8 mouse cellular contexts compared by ENCODE assay signal in genomic region chr8:70510228-70510915, GRCm38 (mm10). TPM values are rescaled to one million over a fixed set of nuclear protein-coding genes. Genes with fewer than 3 reads are reported as not detected.
DNase-seq lines count a peak whose midpoint lies in the region; ATAC-seq and TF ChIP-seq lines count a peak whose summit lies in the region.

Gene Uba52 (minus strand): TSS chr8:70510801.

- no peaks in the 10 kb centered on the region for H3K27me3 ChIP-seq in E14TG2a.4 (ENCODE audit: insufficient read depth, low read length)
- no peaks in the 10 kb centered on the region for H3K27me3 ChIP-seq in forebrain, embryonic 13.5 days
- H3K27me3 ChIP-seq in neural tube, embryonic 15.5 days (replicated peaks) = no peaks in the 10 kb centered on the region

- intact Hi-C loops in heart, postnatal 10 days (cut with DNase I) = no loop called here

- H3K9me3 ChIP-seq in E14TG2a.4 (ENCODE audit: low read length) = no peaks in the 10 kb centered on the region
- H3K9me3 ChIP-seq in forebrain, embryonic 13.5 days (replicated peaks) = no peaks in the 10 kb centered on the region
- H3K9me3 ChIP-seq in neural tube, embryonic 15.5 days (replicated peaks) = no peaks in the 10 kb centered on the region

- ATAC-seq in forebrain, embryonic 13.5 days = peak; percentile 88
- ATAC-seq in neural tube, embryonic 15.5 days (ENCODE audit: low FRiP score) = peak; percentile 87

- peaks cover 71% of the 10 kb centered on the region for H3K4me1 ChIP-seq in E14TG2a.4 (replicated peaks; ENCODE audit: low read depth, low read length)
- peaks cover 34% of the 10 kb centered on the region for H3K4me1 ChIP-seq in forebrain, embryonic 13.5 days
- peaks cover 31% of the 10 kb centered on the region for H3K4me1 ChIP-seq in neural tube, embryonic 15.5 days

- peak; percentile 97 for DNase-seq in c-Kit-positive CD71-positive TER-119-positive erythroid progenitor cells, embryonic 14.5 days (ENCODE audit: low spot score)
- peak; percentile 98 for DNase-seq in heart, postnatal 10 days
- DNase-seq in layer of hippocampus, adult 11-12 months (ENCODE audit: low spot score) = peak; percentile 97
- peak; percentile 97 to 98 for DNase-seq in lung, adult 18-20 months
- peak; percentile 97 for DNase-seq in testis, postnatal 14 days (ENCODE audit: low spot score)

- peak within 1 kb of the TSS; percentile 98 for H3K9ac ChIP-seq in forebrain, embryonic 13.5 days
- peak within 1 kb of the TSS; percentile 95 for H3K9ac ChIP-seq in neural tube, embryonic 15.5 days (replicated peaks)

- peak within 1 kb of the TSS; percentile 92 for H3K27ac ChIP-seq in forebrain, embryonic 13.5 days
- H3K27ac ChIP-seq in neural tube, embryonic 15.5 days (replicated peaks) = peak within 1 kb of the TSS; percentile 97

- H3K4me3 ChIP-seq in E14TG2a.4 (replicated peaks; ENCODE audit: low read length) = peak within 1 kb of the TSS; percentile 97
- H3K4me3 ChIP-seq in forebrain, embryonic 13.5 days = peak within 1 kb of the TSS; percentile 98
- H3K4me3 ChIP-seq in neural tube, embryonic 15.5 days (replicated peaks) = peak within 1 kb of the TSS; percentile 94

- H3K4me2 ChIP-seq in forebrain, embryonic 13.5 days = peak within 1 kb of the TSS; percentile 99
- peak within 1 kb of the TSS; percentile 98 for H3K4me2 ChIP-seq in neural tube, embryonic 15.5 days

- H3K36me3 ChIP-seq in E14TG2a.4 (ENCODE audit: insufficient read depth, low read length) = peaks cover 68% of the 10 kb centered on the region
- H3K36me3 ChIP-seq in forebrain, embryonic 13.5 days (ENCODE audit: poor library complexity, severe bottlenecking) = peaks cover 48% of the 10 kb centered on the region
- H3K36me3 ChIP-seq in neural tube, embryonic 15.5 days = peaks cover 30% of the 10 kb centered on the region

- TF ChIP-seq CTCF in E14TG2a.4 (conservative IDR thresholded peaks at IDR 0.05; ENCODE audit: low read length) = no peak

- WGBS in forebrain, embryonic 13.5 days = 1% methylated on average over 63 of the region's 74 CpGs
- 1% methylated on average over 74 of the region's 74 CpGs for WGBS in neural tube, embryonic 15.5 days

RNA-seq across cellular contexts. Expression of gene Uba52, which starts in this region (rescaled TPM):
- 812 and 920 TPM in 2 replicates for polyA plus RNA-seq in forebrain, embryonic 13.5 days (2015; fragmentation: Nextera tagmentation; extraction: Ambion mirVana)
- 1,000 to 10,000 TPM; 1,604 to 1,683 TPM for total RNA-seq in heart, postnatal 10 days (2021)
- polyA plus RNA-seq in neural tube, embryonic 15.5 days (2015; fragmentation: Nextera tagmentation; extraction: Ambion mirVana) = 653 and 714 TPM in 2 replicates

Comparison
In these comparisons a context has a peak if more than half of its experiments do, and no peak if none do; other contexts are left out.
1. Peak in every context shown above with its lines: DNase-seq, ATAC-seq, H3K4me3 ChIP-seq and H3K27ac ChIP-seq.